Mouse (Mus musculus) ovary, adult 2 months (tissue): ENCODE data around the gene Six1. TPM values are rescaled to one million over a fixed set of nuclear protein-coding genes. Genes with fewer than 3 reads are reported as not detected.

Experiments used
- polyA plus RNA-seq: library from polyadenylated mRNA; depleted of rRNA; stranded (reverse); fragments of >200 nt; gene quantifications from 2 replicates; pipeline ENCODE4 v1.2.3, GENCODE M21; 2012; rRNA removed

Six1 gene
- 0.31 and 0.71 TPM in 2 replicates for polyA plus RNA-seq

GRCm38 (mm10) chr12:73053668-73054241, at the start of gene Six1:
TSS of gene Six1 (minus strand) at chr12:73053887.

Other genes starting within 250 kb of the Six1 start
- not detected in 2 replicates for gene Six6, start 114.0 kb downstream of the Six1 start, polyA plus RNA-seq
- not detected in 2 replicates for gene 4930447C04Rik, start 113.1 kb downstream of the Six1 start, polyA plus RNA-seq
- gene Six4, start 59.6 kb upstream of the Six1 start, polyA plus RNA-seq: 1.4 and 1.7 TPM in 2 replicates
- 3.3 and 4.6 TPM in 2 replicates for gene Mnat1, start 69.8 kb upstream of the Six1 start, polyA plus RNA-seq
- 3.2 and 4.5 TPM in 2 replicates for gene Trmt5, start 232.8 kb upstream of the Six1 start, polyA plus RNA-seq
- gene Slc38a6, start 232.9 kb upstream of the Six1 start, polyA plus RNA-seq: 19.0 and 24.5 TPM in 2 replicates